Mouse (Mus musculus) limb, embryonic 13.5 days (tissue): ENCODE measurements around the gene Wfdc10. TPM values are rescaled to one million over a fixed set of nuclear protein-coding genes. Genes with fewer than 3 reads are reported as not detected.

Experiments
- ATAC-seq: fragments of 200-750 bp; cut with Nextera tagmentation; 2 replicates; pipeline ENCODE4 v1.8.0; 2017; ENCODE audit warnings: low read depth, moderate number of reproducible peaks, moderate TSS enrichment; ENCODE audit not compliant: low FRiP score
- H3K27ac ChIP-seq: fragments of 300-500 bp; sonication (generic); 2 replicates; pipeline ENCODE4 v1.5.1; 2015; ENCODE audit warnings: inconsistent platforms, mild to moderate bottlenecking, moderate library complexity
- H3K27me3 ChIP-seq: fragments of 300-500 bp; sonication (generic); 2 replicates; pipeline ENCODE4 v1.6.1; 2015; ENCODE audit warnings: mild to moderate bottlenecking, inconsistent platforms
- H3K36me3 ChIP-seq: fragments of 300-500 bp; sonication (generic); 2 replicates; pipeline ENCODE4 v1.6.1; 2015; ENCODE audit warnings: inconsistent platforms, mild to moderate bottlenecking, moderate library complexity
- H3K4me1 ChIP-seq: fragments of 300-500 bp; sonication (generic); 2 replicates; pipeline ENCODE4 v1.6.1; 2015; ENCODE audit warnings: inconsistent platforms
- H3K4me2 ChIP-seq: fragments of 300-500 bp; sonication (generic); replicated peaks from 2 replicates; pipeline ENCODE4 v1.6.1; 2015; ENCODE audit warnings: inconsistent platforms, mild to moderate bottlenecking, moderate library complexity
- H3K4me3 ChIP-seq: fragments of 300-500 bp; sonication (generic); 2 replicates; pipeline ENCODE4 v1.5.1; 2015; ENCODE audit warnings: moderate library complexity, mild to moderate bottlenecking, inconsistent platforms
- H3K9ac ChIP-seq: fragments of 300-500 bp; sonication (generic); 2 replicates; pipeline ENCODE4 v1.6.1; 2015; ENCODE audit warnings: mild to moderate bottlenecking, inconsistent platforms
- H3K9me3 ChIP-seq: fragments of 300-500 bp; sonication (generic); 2 replicates; pipeline ENCODE4 v1.6.1; 2016; ENCODE audit warnings: inconsistent platforms
- WGBS: fragments of 180-500 bp; shearing (Covaris S2); methylation state at CpG from one replicate; pipeline ENCODE4 v1.1.7; 2015; 5-methylcytosine and 5-hydroxymethylcytosine counted together
- polyA plus RNA-seq: library from polyadenylated mRNA; unstranded; fragments of >200 nt; fragmentation: Nextera tagmentation; extraction: Ambion mirVana; gene quantifications from 2 replicates; pipeline ENCODE4 v1.2.1, GENCODE M21; 2015

Wfdc10 gene
- polyA plus RNA-seq, 1 experiment from 2014 or later, result not detected

DNA sequence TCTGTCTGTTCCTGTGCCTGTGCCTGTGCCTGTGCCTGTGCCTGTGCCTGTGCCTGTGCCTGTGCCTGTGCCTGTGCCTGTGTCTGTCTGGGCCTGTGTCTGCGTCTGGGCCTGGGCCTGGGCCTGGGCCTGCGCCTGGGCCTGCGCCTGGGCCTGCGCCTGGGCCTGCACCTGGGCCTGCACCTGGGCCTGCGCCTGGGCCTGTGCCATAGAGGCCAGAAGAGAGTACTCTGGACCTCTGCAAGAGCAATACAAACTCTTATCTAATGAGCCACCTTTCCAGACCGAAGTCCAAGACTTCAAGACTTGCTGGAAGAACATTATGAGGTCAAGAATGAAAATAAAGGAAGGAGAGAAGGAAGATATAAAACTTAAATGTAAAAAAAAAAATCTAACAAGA, 49.5 kb downstream of the Wfdc10 start:
- WGBS, result 89% methylated on average over 6 of the region's 6 CpGs
- 0 out of 2 replicates have a peak, but pooled peaks cover 5% of the 10 kb centered on the region for H3K27me3 ChIP-seq
- no peak overlapping the region for H3K4me3 ChIP-seq
- ATAC-seq, result no peak
- no peaks in the 10 kb centered on the region for H3K36me3 ChIP-seq
- no peaks in the 10 kb centered on the region for H3K4me1 ChIP-seq
- no peak overlapping the region for H3K9ac ChIP-seq
- no peak overlapping the region for H3K4me2 ChIP-seq
- H3K9me3 ChIP-seq, result peaks cover 3% of the 10 kb centered on the region; the same call in 1 of the 2 replicates
- H3K27ac ChIP-seq, result no peak overlapping the region

DNA sequence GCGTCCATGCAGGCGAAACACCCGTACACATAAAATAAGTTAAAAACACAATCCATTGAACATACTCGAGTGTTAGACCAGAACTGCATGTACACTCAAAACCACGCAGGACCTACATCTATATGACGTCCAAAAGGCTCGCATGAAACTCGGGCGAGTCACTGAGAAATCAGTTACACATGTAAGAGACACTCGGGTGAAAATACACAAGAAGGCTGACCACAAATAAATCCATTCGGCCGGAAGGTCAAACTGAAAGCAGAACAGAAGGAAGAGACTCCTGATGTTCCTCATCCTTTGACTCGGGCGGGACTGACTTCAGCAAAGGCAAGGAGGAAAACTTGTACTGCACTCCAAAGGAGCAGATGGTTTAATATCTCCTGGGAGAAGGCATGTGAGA, 50.1 kb downstream of the Wfdc10 start:
- H3K36me3 ChIP-seq, result no peaks in the 10 kb centered on the region
- no peak overlapping the region for H3K4me2 ChIP-seq
- peaks cover 3% of the 10 kb centered on the region; the same call in 1 of the 2 replicates for H3K9me3 ChIP-seq
- no peak overlapping the region for H3K9ac ChIP-seq
- no peaks in the 10 kb centered on the region for H3K4me1 ChIP-seq
- ATAC-seq, result no peak
- H3K27me3 ChIP-seq, result 0 out of 2 replicates have a peak, but pooled peaks cover 5% of the 10 kb centered on the region
- no peak overlapping the region for H3K27ac ChIP-seq
- 89% methylated on average over 14 of the region's 14 CpGs for WGBS
- H3K4me3 ChIP-seq, result no peak overlapping the region

Other genes with a start within 250 kb of the Wfdc10 start
- gene Sdc4, start 212.2 kb upstream of the Wfdc10 start, polyA plus RNA-seq, result 61.0 and 63.6 TPM in 2 replicates
- gene Sys1, start 199.1 kb upstream of the Wfdc10 start, polyA plus RNA-seq, result 65.2 and 66.6 TPM in 2 replicates
- gene Gm20458, start 195.1 kb upstream of the Wfdc10 start, polyA plus RNA-seq, result 5.5 and 7.4 TPM in 2 replicates
- not detected in 2 replicates for gene Trp53tg5, start 182.3 kb upstream of the Wfdc10 start, polyA plus RNA-seq
- 1.4 and 2.3 TPM in 2 replicates for gene Dbndd2, start 169.9 kb upstream of the Wfdc10 start, polyA plus RNA-seq
- 45.9 and 46.8 TPM in 2 replicates for gene Pigt, start 158.5 kb upstream of the Wfdc10 start, polyA plus RNA-seq
- 30.4 and 36.0 TPM in 2 replicates for gene Wfdc2, start 93.6 kb upstream of the Wfdc10 start, polyA plus RNA-seq
- not detected in 2 replicates for gene Spint3, start 82.6 kb upstream of the Wfdc10 start, polyA plus RNA-seq
- not detected in 2 replicates for gene Wfdc6a, start 70.6 kb upstream of the Wfdc10 start, polyA plus RNA-seq
- not detected in 2 replicates for gene Eppin, start 62.5 kb upstream of the Wfdc10 start, polyA plus RNA-seq
- gene Wfdc6b, start 42.5 kb upstream of the Wfdc10 start, polyA plus RNA-seq, result not detected in 2 replicates
- gene Wfdc8, start 42.4 kb upstream of the Wfdc10 start, polyA plus RNA-seq, result not detected in 2 replicates
- not detected in 2 replicates for gene Wfdc16, start 17.2 kb upstream of the Wfdc10 start, polyA plus RNA-seq
- not detected in 2 replicates for gene Wfdc9, start 537 bp downstream of the Wfdc10 start, polyA plus RNA-seq
- gene Wfdc11, start 18.0 kb downstream of the Wfdc10 start, polyA plus RNA-seq, result not detected in 2 replicates
- 0.18 and 0.36 TPM in 2 replicates for gene Wfdc13, start 29.1 kb downstream of the Wfdc10 start, polyA plus RNA-seq
- gene Spint4, start 42.5 kb downstream of the Wfdc10 start, polyA plus RNA-seq, result not detected in 2 replicates
- not detected in 2 replicates for gene Spint5, start 59.3 kb downstream of the Wfdc10 start, polyA plus RNA-seq
- gene Wfdc3, start 89.9 kb downstream of the Wfdc10 start, polyA plus RNA-seq, result 0.69 and 0.87 TPM in 2 replicates
- gene Dnttip1, start 89.9 kb downstream of the Wfdc10 start, polyA plus RNA-seq, result 80.6 and 85.1 TPM in 2 replicates
- 432 and 450 TPM in 2 replicates for gene Ube2c, start 113.9 kb downstream of the Wfdc10 start, polyA plus RNA-seq
- 190 and 195 TPM in 2 replicates for gene Tnnc2, start 123.9 kb downstream of the Wfdc10 start, polyA plus RNA-seq
- 26.3 and 27.6 TPM in 2 replicates for gene Snx21, start 129.8 kb downstream of the Wfdc10 start, polyA plus RNA-seq
- 17.5 and 17.6 TPM in 2 replicates for gene Acot8, start 148.8 kb downstream of the Wfdc10 start, polyA plus RNA-seq
- gene Zswim3, start 149.1 kb downstream of the Wfdc10 start, polyA plus RNA-seq, result 6.8 and 7.2 TPM in 2 replicates
- 17.8 and 18.2 TPM in 2 replicates for gene Zswim1, start 166.6 kb downstream of the Wfdc10 start, polyA plus RNA-seq
- gene Spata25, start 172.5 kb downstream of the Wfdc10 start, polyA plus RNA-seq, result not detected in 2 replicates
- 131 and 135 TPM in 2 replicates for gene Ctsa, start 176.8 kb downstream of the Wfdc10 start, polyA plus RNA-seq
- 6.7 and 7.1 TPM in 2 replicates for gene Neurl2, start 177.4 kb downstream of the Wfdc10 start, polyA plus RNA-seq
- 36.7 and 44.0 TPM in 2 replicates for gene Pltp, start 201.7 kb downstream of the Wfdc10 start, polyA plus RNA-seq
- gene Pcif1, start 223.3 kb downstream of the Wfdc10 start, polyA plus RNA-seq, result 87.4 and 88.4 TPM in 2 replicates